Mouse (Mus musculus): ENCODE data around the gene Trim31. TPM values are rescaled to one million over a fixed set of nuclear protein-coding genes. Genes with fewer than 3 reads are reported as not detected.

Trim31 gene
- polyA plus RNA-seq, 1 experiment from 2014 or later = not detected

DNA sequence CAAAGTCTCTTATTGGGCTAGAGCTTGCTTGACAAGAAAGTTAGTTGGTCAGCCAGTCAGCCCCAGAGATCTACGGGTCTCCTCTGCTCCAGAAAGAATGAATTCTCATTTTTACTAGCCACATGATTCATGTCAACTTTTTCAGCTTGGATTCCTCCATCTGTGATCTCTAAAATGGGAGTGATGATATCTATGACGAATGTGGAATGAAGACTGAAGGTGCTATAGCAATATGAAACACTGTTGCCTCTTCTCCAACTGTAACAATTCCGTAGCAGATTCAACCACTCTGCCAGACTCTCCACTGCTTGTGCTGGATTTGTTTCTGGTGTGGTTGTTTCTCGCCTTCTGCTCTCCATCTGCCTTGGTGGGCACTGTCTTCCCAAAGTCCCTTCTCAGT lies 33.2 kb downstream of the Trim31 start:
- Histone ChIP-seq H3K36me3 (no peaks in the 10 kb centered on the region), H3K9ac (replicated peaks) (no peak overlapping the region), H3K9me3 (no peaks in the 10 kb centered on the region), H3K4me1 (replicated peaks) (no peaks in the 10 kb centered on the region), H3K4me2 (replicated peaks) (no peak overlapping the region), H3K4me3 (replicated peaks) (no peak overlapping the region), H3K27ac (no peak overlapping the region), H3K27me3 (no peaks in the 10 kb centered on the region)
- 84% methylated on average over 4 of the region's 4 CpGs for WGBS
- no peak for ATAC-seq

DNA sequence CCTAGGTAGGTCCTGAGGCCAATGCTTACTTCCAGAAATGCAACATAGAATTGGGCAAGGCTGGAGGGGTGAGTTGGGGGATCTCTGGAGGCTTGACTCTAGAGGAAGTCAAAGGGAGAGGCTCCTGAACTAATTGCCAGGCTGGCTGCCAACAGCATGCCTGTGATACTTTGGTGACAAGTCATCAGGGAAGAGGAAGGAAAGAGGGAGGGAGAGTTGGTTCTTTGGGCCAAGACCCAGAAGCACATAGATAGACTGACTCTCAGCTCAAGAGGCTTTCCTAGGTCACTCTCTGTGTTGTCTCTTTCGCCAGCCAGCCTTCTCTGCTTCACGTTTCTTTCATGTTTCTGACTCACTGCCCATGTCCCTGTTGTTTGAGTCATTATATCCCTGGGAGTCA lies 33.9 kb downstream of the Trim31 start:
- ATAC-seq = no peak
- Histone ChIP-seq H3K4me1 (replicated peaks) (no peaks in the 10 kb centered on the region), H3K4me2 (replicated peaks) (no peak overlapping the region), H3K36me3 (no peaks in the 10 kb centered on the region), H3K9me3 (no peaks in the 10 kb centered on the region), H3K27ac (no peak overlapping the region), H3K4me3 (replicated peaks) (no peak overlapping the region), H3K9ac (replicated peaks) (no peak overlapping the region), H3K27me3 (no peaks in the 10 kb centered on the region)
- 79% methylated on average over 2 of the region's 2 CpGs for WGBS

DNA sequence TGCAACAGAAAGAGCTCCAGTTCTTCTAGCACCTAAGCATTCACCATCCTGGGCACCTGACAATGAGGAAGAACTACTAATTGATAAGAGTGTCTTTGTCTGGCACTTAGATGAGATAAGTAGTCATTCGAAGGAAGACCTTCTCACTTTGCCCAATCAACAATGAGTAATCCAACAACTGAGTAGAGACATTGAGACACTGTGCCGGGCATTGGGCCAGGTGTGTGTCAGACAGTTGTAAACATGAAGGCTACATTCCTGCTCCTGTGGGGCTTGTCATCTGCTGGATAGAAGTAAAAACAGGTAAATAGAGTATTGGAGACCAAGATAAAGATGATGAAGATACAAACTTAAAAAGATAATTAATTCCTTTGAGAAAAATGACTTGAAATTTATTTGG lies 40.1 kb downstream of the Trim31 start:
- Histone ChIP-seq H3K9me3 (no peaks in the 10 kb centered on the region), H3K4me2 (replicated peaks) (no peak overlapping the region), H3K36me3 (no peaks in the 10 kb centered on the region), H3K9ac (replicated peaks) (no peak overlapping the region), H3K4me3 (replicated peaks) (no peak overlapping the region), H3K27me3 (peaks cover 29% of the 10 kb centered on the region), H3K27ac (no peak overlapping the region), H3K4me1 (replicated peaks) (peaks cover 5% of the 10 kb centered on the region)
- no peak for ATAC-seq
- WGBS = 86% methylated on average over 2 of the region's 2 CpGs

DNA sequence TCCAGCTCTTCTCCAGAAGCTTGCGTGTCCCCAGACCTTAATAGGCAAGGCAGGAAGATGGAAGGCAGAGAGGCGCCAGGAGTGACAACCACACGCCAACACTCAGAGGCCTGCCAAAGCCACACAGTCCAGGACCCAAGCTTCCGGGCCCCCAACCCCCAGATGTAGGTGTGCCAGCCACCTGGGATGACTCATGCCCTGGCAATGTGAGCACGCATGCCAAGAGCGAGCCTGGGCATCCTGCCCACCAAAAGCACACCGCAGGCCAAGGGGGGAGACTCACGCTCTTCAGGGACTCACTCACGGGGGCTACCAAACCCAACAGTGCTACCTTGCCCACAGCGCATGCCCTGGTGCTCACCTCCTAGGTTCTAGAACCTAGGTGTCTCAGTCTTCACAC lies 44.5 kb downstream of the Trim31 start:
- Histone ChIP-seq H3K4me3 (replicated peaks) (peak overlapping the region; percentile 42), H3K9me3 (no peaks in the 10 kb centered on the region), H3K9ac (replicated peaks) (no peak overlapping the region), H3K27ac (no peak overlapping the region), H3K4me2 (replicated peaks) (peak overlapping the region; percentile 63), H3K36me3 (no peaks in the 10 kb centered on the region), H3K27me3 (peaks cover 63% of the 10 kb centered on the region), H3K4me1 (replicated peaks) (peaks cover 25% of the 10 kb centered on the region)
- WGBS = 65% methylated on average over 10 of the region's 10 CpGs
- no peak for ATAC-seq

DNA sequence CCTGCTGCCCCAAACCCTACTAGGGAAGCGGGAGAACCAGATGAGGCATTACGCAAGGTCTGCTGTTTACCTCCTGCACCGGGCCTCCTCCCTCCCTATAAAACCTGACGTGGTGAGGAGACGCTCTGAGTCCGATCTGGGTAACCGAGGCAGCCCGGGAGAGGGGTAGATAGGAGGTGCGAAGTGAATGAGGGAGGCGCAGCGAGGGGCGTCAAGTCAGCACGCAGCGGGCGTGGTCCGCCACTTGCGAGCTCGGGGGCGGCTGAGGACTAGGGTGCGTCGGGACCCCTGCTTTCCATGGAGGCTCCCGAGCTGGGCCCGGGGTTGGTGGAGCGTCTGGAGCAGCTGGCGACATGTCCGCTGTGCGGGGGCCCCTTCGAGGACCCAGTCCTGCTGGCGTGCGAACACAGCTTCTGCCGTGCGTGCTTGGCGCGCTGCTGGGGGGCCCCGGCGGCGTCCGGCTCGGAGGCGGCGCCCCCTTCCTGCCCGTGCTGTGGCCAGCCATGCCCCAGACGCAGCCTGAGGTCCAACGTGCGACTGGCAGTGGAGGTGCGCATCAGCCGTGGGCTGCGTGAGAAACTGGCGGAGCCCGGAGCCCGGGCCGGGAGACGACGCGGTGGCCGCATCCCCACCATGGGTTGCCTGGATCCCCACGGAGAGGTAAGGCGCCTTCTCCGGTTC lies 45.0 kb downstream of the Trim31 start, which contains the start of gene Rnf39:
Rnf39 (plus strand) TSS at position 128 of the 681 bp plus-strand sequence.
- H3K4me3 ChIP-seq (replicated peaks) = peak within 1 kb of the TSS; percentile 42
- no peaks in the 10 kb centered on the region for H3K36me3 ChIP-seq
- peak within 1 kb of the TSS; percentile 63 for H3K4me2 ChIP-seq (replicated peaks)
- peak within 1 kb of the TSS; percentile 47 for H3K9ac ChIP-seq (replicated peaks)
- 3% methylated on average over 59 of the region's 59 CpGs for WGBS
- H3K27me3 ChIP-seq = peaks cover 60% of the 10 kb centered on the region
- H3K27ac ChIP-seq = no peak within 1 kb of the TSS
- H3K4me1 ChIP-seq (replicated peaks) = peaks cover 30% of the 10 kb centered on the region
- no peaks in the 10 kb centered on the region for H3K9me3 ChIP-seq
- ATAC-seq = 0 out of 2 replicates have a peak, but pooled peaks have one; percentile 3

GRCm38 (mm10) chr17:36943691-36944090 lies 45.8 kb downstream of the Trim31 start:
- 24% methylated on average over 5 of the region's 5 CpGs for WGBS
- peak overlapping the region; percentile 63; the same call in 1 of the 2 replicates for H3K4me2 ChIP-seq (replicated peaks)
- H3K4me1 ChIP-seq (replicated peaks) = peaks cover 30% of the 10 kb centered on the region
- H3K4me3 ChIP-seq (replicated peaks) = no peak overlapping the region
- peaks cover 58% of the 10 kb centered on the region for H3K27me3 ChIP-seq
- peaks cover 5% of the 10 kb centered on the region; the same call in 1 of the 2 replicates for H3K36me3 ChIP-seq
- no peak overlapping the region for H3K9ac ChIP-seq (replicated peaks)
- ATAC-seq = no peak
- H3K27ac ChIP-seq = no peak overlapping the region
- no peaks in the 10 kb centered on the region for H3K9me3 ChIP-seq

- Histone ChIP-seq H3K36me3 (peaks cover 11% of the 10 kb centered on the region), H3K27ac (no peak overlapping the region), H3K9me3 (no peaks in the 10 kb centered on the region), H3K9ac (replicated peaks) (no peak overlapping the region), H3K4me2 (replicated peaks) (no peak overlapping the region), H3K4me1 (replicated peaks) (peaks cover 30% of the 10 kb centered on the region), H3K4me3 (replicated peaks) (no peak overlapping the region), H3K27me3 (peaks cover 58% of the 10 kb centered on the region)
- ATAC-seq = no peak
- WGBS = 27% methylated on average over 9 of the region's 9 CpGs
Observed at GRCm38 (mm10) chr17:36944121-36944775, 46.3 kb downstream of the Trim31 start.

- Histone ChIP-seq H3K4me1 (replicated peaks) (peaks cover 47% of the 10 kb centered on the region), H3K9me3 (no peaks in the 10 kb centered on the region), H3K9ac (replicated peaks) (peak overlapping the region; percentile 81), H3K27ac (peak overlapping the region; percentile 77), H3K4me2 (replicated peaks) (peak overlapping the region; percentile 91), H3K36me3 (peaks cover 18% of the 10 kb centered on the region), H3K27me3 (peaks cover 42% of the 10 kb centered on the region), H3K4me3 (replicated peaks) (peak overlapping the region; percentile 59)
- WGBS = under 1% methylated on average over 62 of the region's 62 CpGs
- ATAC-seq = peak; percentile 65
Observed at GRCm38 (mm10) chr17:36947051-36947819, 49.3 kb downstream of the Trim31 start.

- Histone ChIP-seq H3K4me3 (replicated peaks) (no peak overlapping the region), H3K9me3 (no peaks in the 10 kb centered on the region), H3K9ac (replicated peaks) (no peak overlapping the region), H3K4me1 (replicated peaks) (peaks cover 39% of the 10 kb centered on the region), H3K27ac (no peak overlapping the region), H3K27me3 (peaks cover 32% of the 10 kb centered on the region), H3K36me3 (peaks cover 20% of the 10 kb centered on the region), H3K4me2 (replicated peaks) (no peak overlapping the region)
- ATAC-seq = no peak
- WGBS = 81% methylated on average over 1 of the region's 1 CpGs
Observed at GRCm38 (mm10) chr17:36948286-36948685, 50.4 kb downstream of the Trim31 start.

DNA sequence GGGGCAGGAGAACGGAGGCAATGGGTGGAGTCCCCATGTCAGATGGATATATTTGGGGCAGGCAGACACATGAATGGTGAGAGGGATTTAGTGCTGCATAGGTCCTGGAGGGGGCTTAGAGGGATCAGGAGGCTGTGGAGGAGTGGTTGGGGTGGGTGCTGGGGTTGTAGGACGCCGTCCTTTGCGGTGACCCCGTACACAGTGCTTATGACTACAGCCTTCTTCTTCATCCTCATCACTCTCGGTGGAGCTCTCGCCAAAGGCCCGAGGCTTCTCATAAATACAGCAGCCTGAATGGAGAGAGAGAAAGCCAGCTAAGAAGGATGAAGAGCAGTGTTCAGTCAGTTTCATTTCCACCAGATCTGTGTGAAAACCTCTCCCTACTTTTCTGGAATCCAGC lies 51.3 kb downstream of the Trim31 start:
- H3K4me1 ChIP-seq (replicated peaks) = peaks cover 34% of the 10 kb centered on the region
- no peaks in the 10 kb centered on the region for H3K9me3 ChIP-seq
- H3K9ac ChIP-seq (replicated peaks) = no peak overlapping the region
- H3K4me3 ChIP-seq (replicated peaks) = no peak overlapping the region
- no peak for ATAC-seq
- WGBS = 95% methylated on average over 8 of the region's 8 CpGs
- no peak overlapping the region for H3K27ac ChIP-seq
- peaks cover 25% of the 10 kb centered on the region for H3K36me3 ChIP-seq
- peaks cover 22% of the 10 kb centered on the region for H3K27me3 ChIP-seq
- H3K4me2 ChIP-seq (replicated peaks) = no peak overlapping the region

DNA sequence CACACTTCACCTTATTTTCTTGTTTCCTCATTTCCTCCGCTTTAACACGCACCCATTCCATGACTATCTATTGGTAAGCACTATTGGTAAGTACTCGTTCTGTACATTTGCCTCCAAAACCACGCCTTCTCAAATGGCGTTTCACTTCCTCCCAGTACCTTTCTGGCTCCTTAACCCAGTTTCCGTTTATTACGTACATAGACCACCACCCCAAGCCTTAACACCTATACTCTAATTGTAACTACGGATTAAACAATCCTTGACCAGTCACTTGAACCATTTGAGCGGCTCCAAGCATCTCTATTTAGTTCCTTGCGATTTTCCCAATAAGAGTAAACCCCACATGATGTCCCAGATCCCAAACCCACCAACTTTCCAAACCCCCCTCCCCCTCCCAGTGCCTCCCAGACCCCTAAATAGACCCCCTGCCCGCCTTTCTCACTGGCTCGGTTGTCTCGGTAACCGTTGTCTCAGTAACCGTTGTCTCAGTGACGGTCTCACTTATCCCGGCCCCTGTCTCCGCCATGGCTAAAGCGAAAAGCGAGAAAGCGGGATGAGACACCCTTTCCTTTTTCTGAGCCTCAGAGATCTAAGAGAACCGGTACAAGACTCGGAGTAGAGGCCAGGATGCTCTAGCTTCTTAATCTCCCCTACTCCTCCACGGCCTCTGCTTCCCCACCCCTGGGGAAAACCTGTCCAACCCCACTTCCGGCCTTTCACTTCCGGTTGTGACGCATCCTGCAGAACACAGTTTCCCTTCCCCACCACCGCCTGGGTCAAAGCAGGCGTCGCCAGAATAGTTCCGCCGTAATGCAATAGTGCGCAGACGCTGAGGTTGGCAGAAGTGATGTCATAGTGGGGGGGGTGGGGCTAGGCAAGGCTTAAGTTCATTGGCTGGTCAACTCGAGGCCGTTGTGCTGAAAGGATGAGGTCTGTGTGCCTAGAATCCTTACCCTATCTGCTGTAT lies 53.3 kb downstream of the Trim31 start, which contains the start of gene Ppp1r11:
Ppp1r11 (minus strand) TSS at position 761 of the 967 bp plus-strand sequence.
- peak within 1 kb of the TSS; percentile 85 for H3K4me2 ChIP-seq (replicated peaks)
- 2% methylated on average over 36 of the region's 36 CpGs for WGBS
- 0 out of 2 replicates have a peak, but pooled peaks cover 2% of the 10 kb centered on the region for H3K27me3 ChIP-seq
- peak; percentile 96 for ATAC-seq
- H3K36me3 ChIP-seq = peaks cover 30% of the 10 kb centered on the region
- H3K4me3 ChIP-seq (replicated peaks) = peak within 1 kb of the TSS; percentile 68
- H3K9ac ChIP-seq (replicated peaks) = peak within 1 kb of the TSS; percentile 72
- no peaks in the 10 kb centered on the region for H3K9me3 ChIP-seq
- H3K4me1 ChIP-seq (replicated peaks) = peaks cover 31% of the 10 kb centered on the region
- peak within 1 kb of the TSS; percentile 85 for H3K27ac ChIP-seq

Measured in midbrain, embryonic 13.5 days (tissue).